Mouse (Mus musculus) bone marrow macrophage, adult 2 months (primary cell): Measurements from ENCODE around the gene Lmln. TPM values are rescaled to one million over a fixed set of nuclear protein-coding genes. Genes with fewer than 3 reads are reported as not detected.
"Not testable (repeated sequence)": the region's sequence is repeated elsewhere in the genome, so short reads cannot be mapped to it uniquely, and the experiment has no call there.

ENCODE experiments used
- H3K27ac ChIP-seq: 2 replicates; pipeline ENCODE4 v1.5.1; 2012; ENCODE audit warnings: low read depth, low read length; ENCODE audit not compliant: insufficient read depth
- H3K4me1 ChIP-seq: 2 replicates; pipeline ENCODE4 v1.6.1; 2012; ENCODE audit warnings: low read length; ENCODE audit not compliant: control insufficient read depth, insufficient read depth
- H3K4me3 ChIP-seq: 2 replicates; pipeline ENCODE4 v1.5.1; 2012; ENCODE audit warnings: mild to moderate bottlenecking, low read length, moderate library complexity; ENCODE audit not compliant: insufficient read depth
- CTCF ChIP-seq: IDR thresholded peaks from 2 replicates; pipeline ENCODE4 v1.5.1; 2012; ENCODE audit warnings: low read depth, mild to moderate bottlenecking, low read length, moderate library complexity
- POLR2A ChIP-seq: IDR thresholded peaks from 2 replicates; pipeline ENCODE4 v1.6.1; 2012; ENCODE audit warnings: mild to moderate bottlenecking, low read depth, low read length, borderline replicate concordance
- polyA plus RNA-seq: library from polyadenylated mRNA; stranded (reverse); fragments of >200 nt; gene quantifications from 2 replicates; pipeline ENCODE4 v1.2.4, GENCODE M21; 2012; ENCODE audit not compliant: missing spikeins, insufficient read depth, insufficient read length

Gene Lmln
- polyA plus RNA-seq, 1 experiment = 4.4 TPM

GRCm38 (mm10) chr16:33127052-33127451, 64.7 kb downstream of the Lmln start:
- H3K27ac ChIP-seq = no peak overlapping the region
- H3K4me3 ChIP-seq = no peak overlapping the region
- TF ChIP-seq CTCF (no peak), POLR2A (no peak)
- H3K4me1 ChIP-seq = peaks cover 11% of the 10 kb centered on the region

GRCm38 (mm10) chr16:33130731-33131130, 68.4 kb downstream of the Lmln start:
- H3K4me3 ChIP-seq = no peak overlapping the region
- H3K4me1 ChIP-seq = peaks cover 11% of the 10 kb centered on the region
- H3K27ac ChIP-seq = no peak overlapping the region
- TF ChIP-seq POLR2A (no peak), CTCF (no peak)

DNA sequence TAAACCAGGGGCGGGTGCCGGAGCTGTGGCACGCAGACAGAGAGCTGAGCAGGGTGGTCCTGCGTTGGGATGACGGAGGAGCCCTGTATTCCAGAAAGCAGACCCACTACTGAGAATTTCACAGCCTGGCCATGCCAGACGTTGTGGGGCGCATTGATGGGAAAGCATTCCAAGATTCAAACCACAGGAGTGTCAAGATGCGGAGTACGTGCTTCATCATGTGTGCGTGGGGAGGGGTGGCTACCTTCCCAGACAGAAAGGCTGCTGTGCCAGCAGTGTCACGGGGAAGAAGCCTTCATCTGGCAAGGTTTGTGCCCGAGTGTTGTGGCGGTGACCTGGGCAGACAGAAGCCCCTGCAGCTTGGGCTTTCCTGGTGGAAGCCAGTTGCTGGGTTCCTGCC, 70.9 kb downstream of the Lmln start:
- H3K27ac ChIP-seq = no peak overlapping the region
- no peak overlapping the region for H3K4me3 ChIP-seq
- peaks cover 11% of the 10 kb centered on the region for H3K4me1 ChIP-seq
- TF ChIP-seq CTCF (no peak), POLR2A (no peak)

DNA sequence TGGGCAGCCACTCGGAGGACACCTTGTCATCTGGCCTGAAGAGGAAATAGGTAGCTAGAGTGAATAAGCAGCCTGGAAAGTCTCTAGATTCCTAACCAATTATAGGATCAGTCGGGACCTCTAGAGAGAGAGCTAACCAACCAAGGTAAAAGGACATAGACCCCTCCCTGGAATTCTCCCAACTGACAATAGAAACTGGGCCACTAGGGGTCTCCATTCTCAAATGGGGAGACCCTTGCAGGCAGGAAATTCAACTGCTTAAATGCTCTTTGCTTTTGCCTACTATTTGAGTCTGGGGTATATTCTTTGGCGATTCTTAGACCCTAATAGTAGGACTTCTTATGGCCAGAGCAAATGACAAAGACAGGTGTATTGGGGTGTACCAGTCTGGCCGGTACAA, 72.8 kb downstream of the Lmln start:
- TF ChIP-seq CTCF (no peak), POLR2A (no peak)
- H3K4me3 ChIP-seq = no peak overlapping the region
- no peak overlapping the region for H3K27ac ChIP-seq

DNA sequence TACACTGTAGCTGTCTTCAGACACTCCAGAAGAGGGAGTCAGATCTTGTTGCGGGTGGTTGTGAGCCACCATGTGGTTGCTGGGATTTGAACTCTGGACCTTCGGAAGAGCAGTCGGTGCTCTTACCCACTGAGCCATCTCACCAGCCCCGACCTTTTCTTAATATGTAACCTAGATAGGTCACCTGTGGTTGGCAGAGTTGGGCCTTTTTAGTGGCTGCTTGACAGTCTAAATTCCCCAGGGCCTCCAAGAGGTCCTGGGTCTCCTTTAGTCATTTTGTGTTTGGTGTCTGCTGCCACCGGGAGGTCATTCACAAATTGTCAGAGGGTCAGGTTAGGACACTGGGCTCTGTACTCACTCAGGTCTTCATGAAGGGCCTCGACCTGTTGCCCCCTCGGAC, 76.7 kb downstream of the Lmln start:
- not testable (repeated sequence) for H3K4me3 ChIP-seq, H3K4me1 ChIP-seq, H3K27ac ChIP-seq

More for the DNA sequence above, 72.8 kb downstream of the Lmln start:
- peaks cover 11% of the 10 kb centered on the region for H3K4me1 ChIP-seq

GRCm38 (mm10) chr16:33141758-33142280, 79.5 kb downstream of the Lmln start:
- no peak for TF ChIP-seq POLR2A
- TF ChIP-seq CTCF = no peak

DNA sequence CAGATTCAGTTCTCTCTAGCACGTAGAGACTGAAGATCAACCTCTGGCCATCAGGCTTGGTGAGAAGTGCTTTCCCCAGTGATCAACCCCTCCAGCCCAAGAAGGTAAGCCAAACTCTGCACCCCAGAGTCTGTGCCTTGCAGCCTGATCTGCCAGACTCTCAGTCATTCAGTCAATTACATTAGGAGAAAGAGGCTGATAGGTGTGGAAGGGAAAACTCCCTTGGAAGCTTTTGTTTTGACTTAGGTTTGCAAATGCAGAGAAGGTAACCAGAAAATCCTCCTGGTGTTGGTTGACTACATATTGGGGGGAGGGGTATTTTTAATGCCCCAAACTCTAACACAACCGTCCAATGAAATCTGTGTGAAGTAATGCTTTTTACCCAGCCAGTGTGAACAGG, 81.1 kb downstream of the Lmln start:
- no peak overlapping the region for H3K4me3 ChIP-seq
- H3K27ac ChIP-seq = no peak overlapping the region
- TF ChIP-seq POLR2A = no peak
- TF ChIP-seq CTCF = no peak
- H3K4me1 ChIP-seq = no peaks in the 10 kb centered on the region

More at GRCm38 (mm10) chr16:33141758-33142280, 79.5 kb downstream of the Lmln start:
- Histone ChIP-seq H3K27ac (no peak overlapping the region), H3K4me1 (no peaks in the 10 kb centered on the region), H3K4me3 (no peak overlapping the region)

DNA sequence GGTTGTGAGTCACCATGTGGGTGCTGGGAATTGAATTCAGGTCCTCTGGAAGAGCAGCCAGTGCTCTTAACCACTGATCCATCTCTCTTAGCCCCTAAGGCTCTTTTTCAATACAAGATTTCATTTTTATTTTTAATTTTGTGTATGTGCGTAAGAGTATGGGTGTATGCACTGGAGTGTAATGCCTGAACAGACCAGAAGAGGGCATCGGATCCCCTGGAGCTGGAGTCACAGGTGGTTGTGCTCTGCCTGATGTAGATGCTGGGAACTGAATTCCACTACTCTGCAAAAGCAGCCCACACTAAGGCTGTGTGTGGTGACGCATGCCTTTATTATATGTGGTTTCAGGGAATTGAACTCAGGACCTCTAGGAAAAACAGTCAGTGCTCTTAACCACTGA, 83.9 kb downstream of the Lmln start:
- TF ChIP-seq CTCF (no peak), POLR2A (no peak)
- no peak overlapping the region for H3K4me3 ChIP-seq
- no peak overlapping the region for H3K27ac ChIP-seq
- H3K4me1 ChIP-seq = peaks cover 2% of the 10 kb centered on the region; the same call in 1 of the 2 replicates

- peaks cover 9% of the 10 kb centered on the region for H3K4me1 ChIP-seq
- H3K4me3 ChIP-seq = no peak overlapping the region
- TF ChIP-seq CTCF (no peak), POLR2A (no peak)
- no peak overlapping the region for H3K27ac ChIP-seq
These were observed 85.8 kb downstream of the Lmln start for GRCm38 (mm10) chr16:33148135-33148534.

GRCm38 (mm10) chr16:33150875-33151274, 88.6 kb downstream of the Lmln start:
- H3K4me1 ChIP-seq, H3K4me3 ChIP-seq, H3K27ac ChIP-seq: not testable (repeated sequence)

GRCm38 (mm10) chr16:33151558-33151957, 89.2 kb downstream of the Lmln start:
- peak overlapping the region; percentile 27; the same call in 1 of the 2 replicates for H3K4me3 ChIP-seq
- TF ChIP-seq POLR2A = no peak
- TF ChIP-seq CTCF = no peak
- peaks cover 9% of the 10 kb centered on the region for H3K4me1 ChIP-seq
- H3K27ac ChIP-seq = no peak overlapping the region
